Comparison of ENCODE assay signal across 21 mouse cellular contexts in the genomic region with DNA sequence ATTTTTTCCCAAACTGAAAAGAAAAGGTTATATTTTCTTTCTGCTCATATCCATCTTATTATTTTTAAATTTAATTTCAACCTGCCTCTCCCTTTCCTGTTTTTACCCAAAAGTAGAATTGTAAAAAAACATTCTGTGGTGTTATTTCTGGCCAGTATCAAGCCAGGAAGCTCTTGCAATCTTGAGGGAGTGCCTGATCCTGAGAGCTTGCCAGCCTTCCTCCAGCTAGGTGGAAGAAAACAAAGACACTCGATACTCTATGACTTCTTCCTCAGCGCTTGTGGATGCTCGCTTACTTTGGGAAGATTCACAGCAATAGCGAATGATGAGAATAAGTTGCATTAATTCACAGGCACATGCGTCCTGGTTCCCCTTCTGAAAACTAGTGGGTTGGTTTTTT.
A peak's percentile ranks its signal among the peaks of the same experiment; 100 is the strongest.
DNase-seq lines count a peak whose midpoint lies in the region; ATAC-seq lines count a peak whose summit lies in the region.
"Had no signal": no experiment of that assay in that cellular context is flagged by ENCODE, and none has a peak within 500 bp of the region (broad histone marks: within the 10 kb centered on the region; RNA-seq: fewer than 3 reads in every experiment).

No protein-coding gene starts in this region.

- ATAC-seq in midbrain, embryonic 15.5 days (replicated peaks) = no peak
- ATAC-seq: activated CD4-positive, CD25-positive, alpha-beta regulatory T cell, adult 4 months; Patski had no signal

- H3K4me3 ChIP-seq in midbrain, embryonic 15.5 days = no peak overlapping the region
- H3K4me3 ChIP-seq: embryonic facial prominence, embryonic 12.5 days; lung, embryonic 15.5 days; midbrain, embryonic 12.5 days had no signal

- no peaks in the 10 kb centered on the region for H3K9me3 ChIP-seq in midbrain, embryonic 15.5 days
- H3K9me3 ChIP-seq: embryonic facial prominence, embryonic 12.5 days; forebrain, embryonic 15.5 days; lung, embryonic 15.5 days; midbrain, embryonic 12.5 days had no signal

- H3K36me3 ChIP-seq in midbrain, embryonic 15.5 days (replicated peaks) = no peaks in the 10 kb centered on the region
- H3K36me3 ChIP-seq: embryonic facial prominence, embryonic 12.5 days; forebrain, embryonic 15.5 days; lung, embryonic 15.5 days; midbrain, embryonic 12.5 days had no signal

- H3K4me2 ChIP-seq in midbrain, embryonic 15.5 days = no peak overlapping the region
- H3K4me2 ChIP-seq: lung, embryonic 15.5 days had no signal

- no peak overlapping the region for H3K9ac ChIP-seq in midbrain, embryonic 15.5 days
- H3K9ac ChIP-seq: embryonic facial prominence, embryonic 12.5 days; forebrain, embryonic 15.5 days; liver, embryonic 14.5 days; lung, embryonic 15.5 days; midbrain, embryonic 12.5 days had no signal

- 70% methylated on average over 5 of the region's 5 CpGs for WGBS in midbrain, embryonic 15.5 days

- 0 out of 2 replicates have a peak, but pooled peaks cover 8% of the 10 kb centered on the region for H3K4me1 ChIP-seq in midbrain, embryonic 15.5 days
- H3K4me1 ChIP-seq: embryonic facial prominence, embryonic 12.5 days; lung, embryonic 15.5 days had no signal

- H3K27me3 ChIP-seq in midbrain, embryonic 15.5 days (replicated peaks) = no peaks in the 10 kb centered on the region
- H3K27me3 ChIP-seq: embryonic facial prominence, embryonic 12.5 days; forebrain, embryonic 15.5 days; lung, embryonic 15.5 days; midbrain, embryonic 12.5 days; Patski had no signal

- DNase-seq in heart, adult 9 months (ENCODE audit: low spot score in 2 of 2) = peak; percentile 40 to 42
- DNase-seq in heart, postnatal 4 days = no peak
- peak; percentile 44 to 57 for DNase-seq in kidney, postnatal 36 days
- no peak for DNase-seq in kidney, postnatal 4 days
- peak; percentile 53 for DNase-seq in NIH3T3 (ENCODE audit: low read depth)
- DNase-seq in spleen, adult 18-20 months = no peak
- DNase-seq: adrenal gland, postnatal 25 days; cerebellum, adult 11 months; cerebellum, postnatal 10 days; layer of hippocampus, postnatal 36 days; right cerebral cortex, postnatal 4 days had no signal

- H3K27ac ChIP-seq in midbrain, embryonic 15.5 days = peak overlapping the region; percentile 44; the same call in 1 of the 2 replicates
- H3K27ac ChIP-seq: embryonic facial prominence, embryonic 12.5 days; liver, embryonic 14.5 days; lung, embryonic 15.5 days; macrophage; stomach, postnatal 0 days had no signal

Comparison
In these comparisons a context has a peak if more than half of its experiments do, and no peak if none do; other contexts are left out.
1. DNase-seq: peak in heart, adult 9 months (2 of 2), kidney, postnatal 36 days (2 of 2) and NIH3T3 (single experiment); none in heart, postnatal 4 days (single experiment), kidney, postnatal 4 days (0 of 2) and spleen, adult 18-20 months (0 of 2).